Mouse (Mus musculus): Measurements from ENCODE around the gene Sgca. TPM values are rescaled to one million over a fixed set of nuclear protein-coding genes. Genes with fewer than 3 reads are reported as not detected.

Gene Sgca
- polyA plus RNA-seq, 1 experiment from 2014 or later = 0.55 TPM

- 56% methylated on average over 5 of the region's 5 CpGs for WGBS
- no peaks in the 10 kb centered on the region for H3K36me3 ChIP-seq (ENCODE audit: insufficient read depth, low read length)
- ATAC-seq = no peak
Observed at GRCm38 (mm10) chr11:94962534-94963101, 13.5 kb downstream of the Sgca start.

GRCm38 (mm10) chr11:94958065-94958858 lies 17.9 kb downstream of the Sgca start:
- Histone ChIP-seq H3K27me3 (replicated peaks; ENCODE audit: insufficient read depth, low read length) (no peaks in the 10 kb centered on the region), H3K9ac (replicated peaks; ENCODE audit: low read depth) (no peak overlapping the region), H3K27ac (ENCODE audit: low read length) (peak overlapping the region; percentile 33), H3K9me3 (ENCODE audit: low read length) (no peaks in the 10 kb centered on the region), H3K4me1 (ENCODE audit: insufficient read depth, low read depth, low read length) (no peaks in the 10 kb centered on the region), H3K36me3 (ENCODE audit: insufficient read depth, low read length) (no peaks in the 10 kb centered on the region), H3K4me2 (replicated peaks; ENCODE audit: low read depth, low read length) (no peak overlapping the region; the same call in 1 of the 2 replicates), H3K4me3 (ENCODE audit: low read depth, low read length) (no peak overlapping the region)
- TF ChIP-seq CTCF (IDR thresholded peaks at IDR 0.05) = no peak
- peak; percentile 60 for TF ChIP-seq EP300 (IDR thresholded peaks at IDR 0.05)
- ATAC-seq (peak; percentile 86), DNase-seq (ENCODE audit: low spot score) (peak; percentile 79)
- whole genome bisulfite sequencing = 8% methylated on average over 8 of the region's 8 CpGs

More at GRCm38 (mm10) chr11:94962534-94963101, 13.5 kb downstream of the Sgca start:
- no peak for DNase-seq (ENCODE audit: low spot score)
- Histone ChIP-seq H3K27me3 (replicated peaks; ENCODE audit: insufficient read depth, low read length) (no peaks in the 10 kb centered on the region), H3K9ac (replicated peaks; ENCODE audit: low read depth) (no peak overlapping the region), H3K4me2 (replicated peaks; ENCODE audit: low read depth, low read length) (no peak overlapping the region), H3K27ac (ENCODE audit: low read length) (no peak overlapping the region), H3K9me3 (ENCODE audit: low read length) (no peaks in the 10 kb centered on the region), H3K4me1 (ENCODE audit: insufficient read depth, low read depth, low read length) (no peaks in the 10 kb centered on the region), H3K4me3 (ENCODE audit: low read depth, low read length) (no peak overlapping the region)
- TF ChIP-seq CTCF (IDR thresholded peaks at IDR 0.05) (no peak), EP300 (IDR thresholded peaks at IDR 0.05) (no peak)

GRCm38 (mm10) chr11:94957693-94958064 lies 18.4 kb downstream of the Sgca start:
- DNase-seq (ENCODE audit: low spot score) = no peak
- H3K4me2 ChIP-seq (replicated peaks; ENCODE audit: low read depth, low read length) = no peak overlapping the region
- 79% methylated on average over 9 of the region's 9 CpGs for WGBS

GRCm38 (mm10) chr11:94955103-94955502 lies 21.0 kb downstream of the Sgca start:
- ATAC-seq (no peak), DNase-seq (ENCODE audit: low spot score) (no peak)
- Histone ChIP-seq H3K9me3 (ENCODE audit: low read length) (no peaks in the 10 kb centered on the region), H3K4me2 (replicated peaks; ENCODE audit: low read depth, low read length) (no peak overlapping the region), H3K27ac (ENCODE audit: low read length) (no peak overlapping the region), H3K4me1 (ENCODE audit: insufficient read depth, low read depth, low read length) (no peaks in the 10 kb centered on the region), H3K4me3 (ENCODE audit: low read depth, low read length) (no peak overlapping the region), H3K27me3 (replicated peaks; ENCODE audit: insufficient read depth, low read length) (no peaks in the 10 kb centered on the region), H3K9ac (replicated peaks; ENCODE audit: low read depth) (no peak overlapping the region), H3K36me3 (ENCODE audit: insufficient read depth, low read length) (no peaks in the 10 kb centered on the region)
- 64% methylated on average over 9 of the region's 9 CpGs for WGBS
- no peak for TF ChIP-seq CTCF (IDR thresholded peaks at IDR 0.05)
- no peak for TF ChIP-seq EP300 (IDR thresholded peaks at IDR 0.05)

More at GRCm38 (mm10) chr11:94957693-94958064, 18.4 kb downstream of the Sgca start:
- TF ChIP-seq EP300 (IDR thresholded peaks at IDR 0.05) = no peak
- TF ChIP-seq CTCF (IDR thresholded peaks at IDR 0.05) = no peak
- H3K4me3 ChIP-seq (ENCODE audit: low read depth, low read length) = no peak overlapping the region
- H3K27ac ChIP-seq (ENCODE audit: low read length) = peak overlapping the region; percentile 33; the same call in 1 of the 2 replicates
- H3K36me3 ChIP-seq (ENCODE audit: insufficient read depth, low read length) = no peaks in the 10 kb centered on the region
- H3K27me3 ChIP-seq (replicated peaks; ENCODE audit: insufficient read depth, low read length) = no peaks in the 10 kb centered on the region
- no peak for ATAC-seq
- no peaks in the 10 kb centered on the region for H3K9me3 ChIP-seq (ENCODE audit: low read length)
- no peak overlapping the region for H3K9ac ChIP-seq (replicated peaks; ENCODE audit: low read depth)
- H3K4me1 ChIP-seq (ENCODE audit: insufficient read depth, low read depth, low read length) = no peaks in the 10 kb centered on the region

- H3K9me3 ChIP-seq (ENCODE audit: low read length) = no peaks in the 10 kb centered on the region
- H3K27ac ChIP-seq (ENCODE audit: low read length) = no peak overlapping the region
Observed at GRCm38 (mm10) chr11:94952169-94952568, 24.0 kb downstream of the Sgca start.

GRCm38 (mm10) chr11:94945236-94945635 lies 30.9 kb downstream of the Sgca start:
- no peaks in the 10 kb centered on the region for H3K4me1 ChIP-seq (ENCODE audit: insufficient read depth, low read depth, low read length)
- no peak overlapping the region for H3K4me2 ChIP-seq (replicated peaks; ENCODE audit: low read depth, low read length)
- H3K27me3 ChIP-seq (replicated peaks; ENCODE audit: insufficient read depth, low read length) = no peaks in the 10 kb centered on the region
- H3K36me3 ChIP-seq (ENCODE audit: insufficient read depth, low read length) = no peaks in the 10 kb centered on the region
- no peaks in the 10 kb centered on the region for H3K9me3 ChIP-seq (ENCODE audit: low read length)
- H3K4me3 ChIP-seq (ENCODE audit: low read depth, low read length) = no peak overlapping the region
- H3K27ac ChIP-seq (ENCODE audit: low read length) = no peak overlapping the region
- ATAC-seq (no peak), DNase-seq (ENCODE audit: low spot score) (no peak)
- H3K9ac ChIP-seq (replicated peaks; ENCODE audit: low read depth) = no peak overlapping the region
- 77% methylated on average over 12 of the region's 12 CpGs for WGBS
- TF ChIP-seq EP300 (IDR thresholded peaks at IDR 0.05) (no peak), CTCF (IDR thresholded peaks at IDR 0.05) (no peak)

More at GRCm38 (mm10) chr11:94952169-94952568, 24.0 kb downstream of the Sgca start:
- WGBS = 25% methylated on average over 6 of the region's 6 CpGs
- no peak overlapping the region for H3K4me2 ChIP-seq (replicated peaks; ENCODE audit: low read depth, low read length)
- H3K4me3 ChIP-seq (ENCODE audit: low read depth, low read length) = no peak overlapping the region
- no peaks in the 10 kb centered on the region for H3K4me1 ChIP-seq (ENCODE audit: insufficient read depth, low read depth, low read length)
- no peaks in the 10 kb centered on the region for H3K27me3 ChIP-seq (replicated peaks; ENCODE audit: insufficient read depth, low read length)
- no peaks in the 10 kb centered on the region for H3K36me3 ChIP-seq (ENCODE audit: insufficient read depth, low read length)
- H3K9ac ChIP-seq (replicated peaks; ENCODE audit: low read depth) = no peak overlapping the region
- no peak for DNase-seq (ENCODE audit: low spot score)
- no peak for ATAC-seq
- TF ChIP-seq EP300 (IDR thresholded peaks at IDR 0.05) (no peak), CTCF (IDR thresholded peaks at IDR 0.05) (no peak)
